Mouse (Mus musculus) lung, adult 2 months (tissue): ENCODE measurements at regions not wholly inside any gene's neighbourhood (a gene's known extent, or its start where the extent isn't known, plus 50 kb on each side); places are given as distances from the start of the nearest gene placed in this dataset.

Source experiments
- CTCF ChIP-seq: fragments of 200-500 bp; IDR thresholded peaks from 2 replicates; pipeline ENCODE4 v1.5.1; 2011; ENCODE audit warnings: mild to moderate bottlenecking, low read length, control low read depth; ENCODE audit not compliant: insufficient read depth
- POLR2A ChIP-seq: fragments of 200-500 bp; IDR thresholded peaks from 2 replicates; pipeline ENCODE4 v1.6.1; 2011; ENCODE audit warnings: low read depth, mild to moderate bottlenecking, control low read depth, low read length, borderline replicate concordance; ENCODE audit errors: extremely low read depth

- TF ChIP-seq CTCF (no peak), POLR2A (no peak)
These were observed 67.6 kb upstream of the Kirrel3 start for GRCm38 (mm10) chr9:34418100-34418499.
